Mouse (Mus musculus): ENCODE results near the gene Lcor. TPM values are rescaled to one million over a fixed set of nuclear protein-coding genes. Genes with fewer than 3 reads are reported as not detected.

The Lcor gene
- 10 to 100 TPM; 26.5 to 28.4 TPM for total RNA-seq (2023)

DNA sequence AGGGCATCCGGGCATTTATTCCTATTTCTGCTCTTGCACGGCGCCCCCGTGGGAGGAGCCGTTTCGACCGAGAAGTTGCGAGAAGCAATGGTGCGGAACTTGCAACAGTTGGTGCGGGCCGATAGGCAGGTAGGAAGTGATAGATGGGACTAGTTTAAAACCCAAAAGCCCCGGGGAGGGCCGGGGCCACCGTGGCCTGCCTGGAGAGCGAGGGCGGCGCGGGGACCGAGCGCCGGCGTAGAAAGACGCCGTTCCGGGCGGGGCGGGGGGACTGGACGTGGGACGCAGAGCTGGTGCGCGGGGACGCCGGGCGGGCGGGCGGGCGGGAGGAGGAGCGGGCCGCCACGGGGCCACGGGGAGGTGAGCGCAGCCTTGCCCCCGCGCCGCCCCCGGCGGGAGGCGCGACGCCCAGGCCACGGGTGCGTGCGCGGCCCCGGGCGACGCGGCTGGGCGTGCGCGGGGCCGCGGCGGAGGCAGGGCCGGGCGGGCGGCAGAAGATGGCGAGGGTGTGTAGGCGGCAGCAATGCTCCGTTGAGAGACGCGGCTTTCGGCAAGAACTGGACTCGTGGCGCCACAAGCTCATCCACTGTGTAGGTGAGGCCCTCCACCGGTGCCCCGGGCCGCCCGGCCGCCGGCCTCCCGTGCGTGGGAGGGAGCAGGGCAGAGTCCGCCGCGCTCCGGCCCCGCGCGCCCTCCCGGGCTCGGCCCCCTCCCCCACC lies at the start of gene Lcor:
TSS of gene Lcor (plus strand) at position 448 of the 719 bp plus-strand sequence.

DNA sequence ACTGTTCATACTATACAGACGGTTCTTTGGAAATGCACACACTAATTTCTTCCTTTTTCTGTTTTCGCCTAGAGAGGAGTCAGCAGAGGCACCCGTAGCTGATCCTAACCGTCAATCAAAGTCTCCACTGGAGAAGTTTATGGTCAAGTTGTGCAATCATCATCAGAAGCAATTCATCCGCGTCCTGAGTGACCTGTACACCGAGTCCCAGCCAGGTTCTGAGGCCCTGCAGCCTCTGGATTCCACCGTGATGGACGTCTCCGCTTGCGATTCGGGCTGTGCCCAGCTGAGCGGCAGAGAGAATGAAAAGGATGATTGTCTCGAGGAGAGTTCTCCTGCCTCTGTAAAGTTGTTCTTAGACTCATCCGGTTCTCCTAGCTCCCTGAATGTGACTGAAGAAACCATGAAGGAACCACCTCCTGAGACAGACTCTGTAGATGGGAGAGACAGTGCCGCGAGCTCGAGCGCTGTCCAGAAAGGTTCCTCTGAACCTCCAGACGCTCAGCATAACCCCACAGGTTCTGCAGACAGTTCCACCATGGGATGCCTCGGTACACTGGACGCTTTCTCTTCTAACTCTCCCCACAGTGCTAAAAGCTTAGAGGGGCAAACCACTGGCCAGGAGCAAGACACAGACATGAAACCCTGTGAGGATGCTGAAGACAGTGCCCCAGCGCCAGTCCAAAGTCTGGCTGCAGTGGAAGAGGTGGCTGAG lies 99.4 kb downstream of the Lcor start, which contains the start of gene Gm340:
TSS of gene Gm340 (plus strand) at position 665 of the 715 bp plus-strand sequence.

Other genes with a start within 250 kb of the Lcor start
- gene Tm9sf3, start 218.6 kb upstream of the Lcor start, total RNA-seq (2023): 10 to 100 TPM; 83.0 to 94.9 TPM
- gene Pik3ap1, start 97.5 kb upstream of the Lcor start, total RNA-seq (2023): 10 to 100 TPM; 71.5 to 72.5 TPM
- gene Gm340, start 99.7 kb downstream of the Lcor start, total RNA-seq (2023): 10 to 100 TPM; 23.8 to 24.0 TPM